Mouse (Mus musculus): ENCODE measurements around the gene Zer1. TPM values are rescaled to one million over a fixed set of nuclear protein-coding genes. Genes with fewer than 3 reads are reported as not detected.

Zer1 gene
- total RNA-seq, 2 experiments from 2014 or later: 6.9 to 9.4 TPM

DNA sequence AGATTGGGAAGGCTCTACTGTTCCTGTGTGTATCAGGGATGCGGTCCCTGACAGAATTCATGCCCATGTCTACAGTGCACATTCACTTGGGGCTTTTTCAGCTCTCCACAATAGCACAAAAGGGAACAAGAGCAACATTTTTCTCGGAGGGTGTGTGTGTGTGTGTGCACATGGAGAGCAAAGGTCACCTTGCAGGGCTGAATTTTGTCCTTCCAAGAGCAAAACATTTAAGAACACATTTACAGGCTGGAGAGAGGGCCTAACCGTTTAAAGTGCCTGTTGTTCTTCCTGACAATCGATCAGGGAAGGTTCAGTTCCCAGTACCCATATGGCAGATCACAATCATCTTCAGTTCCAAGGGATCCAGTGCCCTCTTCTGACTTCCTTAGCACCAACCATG is 5.8 kb upstream of the Zer1 start:
- no peak for ATAC-seq (replicated peaks; ENCODE audit: poor library complexity)

DNA sequence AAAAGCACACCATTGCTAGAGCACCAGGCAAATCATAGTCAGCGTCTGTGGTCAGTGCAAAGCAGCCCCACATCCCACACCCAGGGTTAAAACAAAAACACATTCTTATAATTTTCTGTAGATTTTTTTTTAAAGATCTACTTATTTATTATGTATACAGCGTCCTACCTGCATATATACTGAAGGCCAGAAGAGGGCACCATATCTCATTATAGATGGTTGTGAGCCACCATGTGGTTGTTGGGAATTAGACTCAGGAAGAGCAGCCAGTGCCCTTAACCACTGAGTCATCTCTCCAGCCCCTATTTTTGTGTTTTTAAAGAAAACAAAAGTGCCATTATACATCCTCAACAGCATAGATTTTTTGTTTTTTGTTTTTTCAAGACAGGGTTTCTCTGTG is 4.4 kb upstream of the Zer1 start:
- ATAC-seq (replicated peaks; ENCODE audit: poor library complexity): 0 out of 2 replicates have a peak, but pooled peaks have one; percentile 19

DNA sequence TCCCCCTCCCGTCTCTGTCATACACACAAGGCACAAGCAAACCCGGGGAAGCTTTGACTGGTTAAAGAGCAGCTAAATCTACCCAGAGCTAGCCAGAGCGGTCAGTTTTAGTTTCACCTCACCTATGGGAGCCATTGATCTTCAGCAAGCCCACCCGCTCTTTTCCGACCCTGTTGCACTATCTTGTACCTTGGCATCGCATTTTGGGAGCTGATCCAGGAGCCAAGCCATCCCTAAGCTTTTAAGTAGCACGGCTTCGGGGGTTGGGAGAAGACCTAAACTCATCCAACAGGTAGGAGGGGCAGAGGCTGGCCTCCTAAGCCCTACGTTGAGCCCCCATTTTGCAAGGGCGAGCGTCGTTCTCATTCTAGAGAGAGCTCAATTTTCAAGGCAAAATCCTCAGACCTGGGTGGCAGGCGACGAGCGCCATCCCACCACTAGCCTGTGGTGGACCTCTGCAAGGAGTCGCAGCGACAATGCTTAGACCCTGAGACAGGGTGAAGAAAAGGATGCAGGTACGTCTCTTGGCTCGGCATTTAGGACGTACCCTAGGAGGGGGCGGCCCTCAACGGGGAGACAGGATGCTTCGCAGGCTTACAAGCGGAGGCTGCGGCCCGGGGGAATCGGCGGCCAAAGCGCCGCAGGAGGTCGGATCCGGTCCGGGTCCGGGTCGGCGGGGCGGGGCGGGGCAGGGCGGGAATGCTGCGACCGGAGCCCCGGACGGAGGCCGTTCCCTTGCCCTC is 485 bp downstream of the Zer1 start:
- ATAC-seq (replicated peaks; ENCODE audit: poor library complexity): no peak

DNA sequence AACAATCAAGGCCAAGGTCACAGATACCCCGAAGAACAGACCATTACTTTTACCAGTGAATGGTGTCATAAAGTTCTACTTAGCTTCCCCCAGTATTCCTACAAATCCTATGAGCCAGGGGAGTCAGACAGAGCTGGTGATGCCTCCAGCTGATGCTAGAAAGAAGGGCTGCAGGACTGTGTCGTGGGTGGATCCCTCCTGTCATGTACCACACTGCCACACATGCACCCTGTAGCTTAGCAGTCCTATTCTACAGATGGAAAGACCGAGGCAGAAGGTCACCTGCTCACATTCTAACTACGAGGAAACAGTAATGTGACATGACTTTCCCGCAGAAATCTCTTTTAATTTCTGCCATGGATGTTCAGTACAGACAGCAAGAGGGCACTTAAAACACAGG is 1.6 kb downstream of the Zer1 start:
- ATAC-seq (replicated peaks; ENCODE audit: poor library complexity): no peak

DNA sequence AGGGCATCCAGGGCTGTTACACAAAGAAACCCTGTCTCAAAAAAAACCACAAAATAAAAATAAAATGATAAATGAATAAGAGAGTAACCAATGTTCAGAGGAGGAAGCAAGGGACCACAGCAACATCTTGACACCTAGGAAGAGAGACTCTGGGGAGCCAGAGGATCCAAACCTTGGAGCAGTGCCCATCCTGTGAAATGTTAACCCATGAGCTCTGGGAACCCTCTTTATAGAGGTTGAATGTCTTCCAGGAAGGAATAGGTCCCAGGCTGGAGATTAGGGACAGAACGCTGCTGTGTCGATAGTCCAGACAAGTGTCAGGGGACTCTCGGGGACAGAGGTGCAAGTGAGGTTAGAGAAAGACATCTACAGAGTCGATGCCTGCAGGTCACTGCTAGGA is 4.1 kb downstream of the Zer1 start:
- ATAC-seq (replicated peaks; ENCODE audit: poor library complexity): no peak

DNA sequence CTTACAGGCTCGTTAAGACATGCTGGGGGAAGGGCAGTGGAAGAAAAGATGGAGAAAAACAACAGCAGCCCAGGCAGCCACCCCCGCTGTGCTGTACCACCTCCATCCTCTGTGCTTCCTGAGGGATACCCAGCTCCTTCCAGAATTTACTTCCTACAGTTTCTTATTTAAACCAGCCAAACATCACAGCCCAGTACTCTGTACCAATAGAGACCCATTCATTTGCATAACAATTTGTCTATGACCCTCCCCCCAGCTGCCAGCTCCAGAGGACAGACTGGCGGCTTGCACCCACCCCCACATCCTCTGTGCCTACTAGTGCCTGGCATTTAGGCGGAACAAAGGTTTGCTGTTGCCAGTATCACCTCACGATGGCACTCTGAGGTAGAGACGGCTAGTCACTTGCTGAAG is 4.7 kb downstream of the Zer1 start:
- no peak for ATAC-seq (replicated peaks; ENCODE audit: poor library complexity)

DNA sequence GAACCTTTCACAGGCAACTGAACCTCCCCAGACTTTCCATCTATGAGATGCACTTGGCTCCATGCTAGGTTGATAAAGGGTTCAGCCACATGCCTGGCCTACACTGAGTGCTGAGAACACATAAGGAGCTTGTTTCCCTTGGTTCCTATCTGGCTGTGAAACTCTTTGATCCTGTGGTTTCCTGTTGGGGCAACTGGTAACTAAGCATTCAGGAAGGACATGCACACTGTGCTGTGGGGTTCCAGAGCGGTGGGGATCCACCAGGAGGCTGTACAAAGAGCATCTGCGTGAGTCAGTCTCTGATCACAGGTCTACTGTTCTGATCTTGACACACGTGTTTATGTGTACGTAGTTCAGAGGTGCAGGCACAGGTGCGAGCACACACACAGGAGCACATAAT is 11.8 kb downstream of the Zer1 start:
- ATAC-seq (replicated peaks; ENCODE audit: poor library complexity): peak; percentile 56

DNA sequence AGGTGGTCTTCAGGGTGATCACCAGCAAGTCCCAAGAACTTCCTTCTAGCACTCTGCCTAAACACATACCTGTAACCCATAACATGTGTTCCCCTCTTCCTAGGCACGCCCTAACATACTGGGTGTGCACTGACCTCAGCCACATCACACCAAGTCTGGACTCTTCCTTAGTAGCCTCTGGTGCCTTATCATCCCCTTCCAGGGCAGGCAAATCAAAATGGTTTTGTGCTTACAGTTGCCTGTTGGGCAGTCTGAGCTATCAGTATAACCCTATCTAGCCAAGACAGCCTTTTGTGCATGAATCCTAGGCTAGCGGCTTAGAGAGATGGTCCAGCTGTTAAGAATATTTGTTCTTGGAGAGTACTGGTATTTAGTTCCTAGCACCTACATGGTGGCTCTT is 12.9 kb downstream of the Zer1 start:
- ATAC-seq (replicated peaks; ENCODE audit: poor library complexity): peak; percentile 76

DNA sequence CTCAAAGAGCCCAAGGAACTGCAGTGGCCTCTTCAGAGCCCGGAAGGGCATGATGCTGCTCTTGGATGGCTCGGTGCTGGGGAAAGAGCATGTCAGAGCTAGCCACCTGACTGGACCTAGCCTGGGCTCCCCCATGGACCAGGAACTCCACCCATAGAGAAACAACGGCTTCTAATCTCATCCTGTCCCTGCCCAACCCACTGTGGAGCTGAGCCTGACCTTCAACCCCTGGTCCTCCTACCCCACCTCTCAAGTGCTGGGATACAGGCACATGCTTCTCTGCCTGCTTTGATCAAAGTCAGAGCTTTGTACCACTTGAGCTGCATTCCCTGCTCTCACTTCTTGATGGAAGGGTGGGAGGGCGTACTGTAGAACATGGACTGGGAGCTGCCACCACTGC is 16.1 kb downstream of the Zer1 start:
- no peak for ATAC-seq (replicated peaks; ENCODE audit: poor library complexity)

DNA sequence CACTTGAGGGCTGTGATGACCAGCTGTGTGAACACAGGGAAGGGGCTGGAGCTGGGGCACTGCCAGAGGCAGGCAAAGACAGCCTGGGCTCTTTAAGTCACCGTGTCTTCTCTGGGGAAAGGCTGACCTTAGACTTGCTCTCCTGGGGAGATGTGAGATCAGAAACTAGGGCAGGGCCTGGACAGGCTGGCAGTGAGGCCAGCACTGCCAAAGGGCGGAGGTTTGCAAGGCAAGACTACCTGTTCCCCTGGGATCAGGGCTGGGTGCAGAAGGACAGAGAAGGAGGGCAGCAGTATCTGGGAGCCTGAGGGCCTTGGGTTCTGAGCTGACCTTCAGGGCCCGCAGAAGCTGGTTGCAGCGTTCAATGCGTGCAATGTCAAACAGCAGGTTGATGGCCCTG is 16.7 kb downstream of the Zer1 start:
- ATAC-seq (replicated peaks; ENCODE audit: poor library complexity): no peak

DNA sequence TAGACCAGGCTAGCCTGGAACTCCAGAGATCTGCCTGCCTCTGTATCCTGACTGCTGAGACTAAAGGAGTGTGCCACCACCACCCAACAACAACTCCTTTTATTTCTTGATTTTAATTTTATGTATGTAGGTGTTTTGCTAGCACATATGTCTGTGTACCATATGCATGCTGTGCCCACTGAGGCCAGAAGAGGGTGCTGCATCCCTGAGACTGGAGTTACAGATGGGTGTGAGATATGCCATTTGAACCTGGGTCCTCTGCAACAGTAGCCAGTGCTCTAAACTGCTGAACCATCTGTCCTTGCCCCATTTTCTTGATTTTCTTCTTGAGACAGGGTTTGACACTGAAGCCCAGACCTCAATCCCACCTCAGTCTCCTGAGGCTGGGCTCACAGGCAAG is 18.0 kb downstream of the Zer1 start:
- peak; percentile 93 for ATAC-seq (replicated peaks; ENCODE audit: poor library complexity)

DNA sequence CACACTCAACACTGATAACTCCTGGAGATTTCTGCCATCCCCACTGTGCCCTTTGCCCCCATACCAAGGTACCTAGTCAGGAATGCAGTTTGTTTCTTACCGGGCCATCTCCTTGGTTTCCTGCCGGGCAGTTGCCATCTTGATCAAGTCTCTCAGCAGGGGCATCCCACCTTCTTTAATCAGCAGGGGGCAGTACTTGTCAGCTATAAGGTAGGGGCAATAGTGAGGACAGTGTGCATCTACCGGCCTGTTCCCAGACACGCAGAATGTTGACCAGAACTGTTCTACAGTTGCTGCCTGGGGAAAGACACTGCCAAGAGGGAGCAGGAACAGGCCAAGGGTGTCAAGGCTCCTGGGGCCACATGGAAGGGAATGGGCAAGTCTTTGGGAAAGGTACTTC is 24.2 kb downstream of the Zer1 start:
- no peak; the same call in 1 of the 2 replicates for ATAC-seq (replicated peaks; ENCODE audit: poor library complexity)

DNA sequence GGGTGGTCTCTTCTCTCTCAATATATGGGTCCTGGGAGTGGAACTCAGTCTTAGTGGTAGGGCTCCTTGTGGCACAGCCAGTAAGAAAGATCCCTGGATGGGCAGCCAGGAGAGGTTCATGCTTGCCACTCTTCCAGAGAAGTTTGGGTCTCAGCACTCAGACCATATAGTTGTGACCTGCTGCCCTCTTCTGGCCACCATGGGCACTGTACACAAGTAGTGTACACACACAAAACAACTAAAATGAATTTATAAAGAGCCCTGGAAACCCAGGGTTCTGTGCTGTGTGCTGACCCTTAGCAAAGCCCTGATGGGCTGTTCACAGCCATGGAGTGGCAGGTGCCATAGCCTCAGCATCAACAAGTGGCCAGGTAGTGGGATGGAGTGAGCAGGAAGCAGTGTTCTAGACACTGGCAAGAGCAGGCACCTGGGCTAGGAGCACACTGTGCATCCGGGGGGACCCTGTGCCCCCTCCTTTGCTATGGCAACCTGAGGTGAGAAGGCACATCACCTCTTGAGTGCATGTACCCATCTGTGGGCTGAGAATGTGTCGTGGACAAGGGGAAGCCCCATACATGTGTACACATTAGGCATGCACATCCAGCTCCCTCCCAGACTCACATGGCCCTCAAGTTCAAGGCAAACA is 28.4 kb downstream of the Zer1 start:
- ATAC-seq (replicated peaks; ENCODE audit: poor library complexity): peak; percentile 38

DNA sequence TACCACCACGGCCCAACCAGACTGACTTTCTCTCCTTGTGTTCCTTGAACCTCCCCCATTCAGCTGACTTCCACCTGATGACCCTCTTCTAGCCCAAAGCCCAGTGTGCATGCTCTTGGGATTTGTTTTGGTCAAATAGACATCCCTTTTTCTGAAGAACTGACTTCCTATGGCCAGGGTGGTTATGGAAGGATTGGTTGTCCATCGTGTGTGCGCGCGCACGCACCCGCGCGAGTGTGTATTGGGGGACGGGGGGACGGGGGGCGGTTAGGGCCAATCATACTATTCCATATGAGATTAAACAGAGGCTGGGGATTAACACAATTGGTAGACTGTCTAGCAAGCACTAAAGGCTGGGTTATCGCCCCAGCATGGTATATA is 30.2 kb downstream of the Zer1 start:
- no peak for ATAC-seq (replicated peaks; ENCODE audit: poor library complexity)

DNA sequence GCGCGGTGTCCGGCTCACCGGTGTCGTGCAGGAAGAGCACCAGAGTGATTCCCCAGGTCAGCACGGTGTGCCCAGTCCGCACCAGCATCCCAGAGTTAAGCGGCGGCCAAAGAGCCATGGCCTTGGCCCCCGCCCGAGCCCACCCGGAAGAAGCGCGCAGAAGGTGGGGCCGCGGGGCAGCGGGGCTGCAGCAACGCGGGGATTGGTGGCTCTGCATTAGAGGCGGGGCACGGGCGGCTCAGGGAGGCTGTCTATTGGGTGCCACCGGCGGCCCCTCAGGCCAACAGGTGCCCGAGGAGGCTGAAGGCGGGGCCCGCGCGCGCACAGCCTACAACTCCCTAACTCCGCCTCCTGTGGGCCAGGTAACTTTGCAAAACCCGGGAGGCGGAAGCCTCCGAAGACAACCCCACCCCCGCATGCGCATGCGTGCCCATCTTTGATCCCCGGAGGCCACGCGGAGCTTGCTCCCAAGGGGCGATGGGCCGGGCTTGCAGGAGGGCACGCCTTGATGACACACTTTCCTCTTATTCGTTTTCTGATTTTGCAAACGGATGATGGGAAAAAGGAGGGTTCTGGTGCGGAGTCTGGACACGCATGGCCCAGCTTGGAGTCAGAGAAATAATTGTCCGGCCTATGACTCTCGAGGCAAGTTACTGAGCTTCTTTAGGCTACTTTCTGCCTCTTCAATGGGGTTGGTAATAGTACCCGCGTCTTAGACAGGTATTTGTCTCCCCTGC is 30.7 kb downstream of the Zer1 start, which contains the start of gene Zdhhc12:
Zdhhc12 (minus strand) TSS at position 178 of the 737 bp plus-strand sequence.
- peak; percentile 94 for ATAC-seq (replicated peaks; ENCODE audit: poor library complexity)

DNA sequence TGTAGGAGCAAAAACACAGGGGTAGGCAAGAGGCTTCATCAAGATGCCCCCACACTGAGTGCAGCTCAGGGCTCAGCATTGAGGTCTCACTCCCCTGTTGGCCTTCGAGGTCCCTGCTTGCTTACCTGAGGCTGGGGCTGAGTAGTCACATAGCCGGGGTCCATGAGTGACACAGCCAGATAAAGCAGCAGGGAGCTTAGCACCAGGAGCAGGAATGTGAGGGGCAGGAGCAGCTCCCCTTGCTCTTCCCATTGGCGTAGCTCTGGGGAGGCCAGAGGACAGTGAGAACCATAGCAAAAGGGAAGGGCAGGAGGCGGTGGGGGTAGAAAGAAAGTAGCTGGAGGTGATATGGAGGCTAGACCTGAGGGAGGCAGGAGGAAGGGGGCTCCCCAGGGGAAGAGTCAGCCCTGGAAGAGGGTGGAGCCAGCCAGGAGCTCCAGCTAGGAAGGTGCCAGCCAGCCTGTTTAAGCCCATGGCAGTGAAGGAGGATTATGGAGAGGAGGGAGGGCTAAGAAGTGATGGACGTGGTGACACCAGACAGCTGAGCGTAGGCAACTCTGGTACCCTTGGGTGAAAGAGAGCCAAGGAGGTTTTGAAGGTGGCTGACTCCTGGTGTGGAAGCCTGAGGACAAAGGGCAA is 32.0 kb downstream of the Zer1 start:
- ATAC-seq (replicated peaks; ENCODE audit: poor library complexity): no peak

DNA sequence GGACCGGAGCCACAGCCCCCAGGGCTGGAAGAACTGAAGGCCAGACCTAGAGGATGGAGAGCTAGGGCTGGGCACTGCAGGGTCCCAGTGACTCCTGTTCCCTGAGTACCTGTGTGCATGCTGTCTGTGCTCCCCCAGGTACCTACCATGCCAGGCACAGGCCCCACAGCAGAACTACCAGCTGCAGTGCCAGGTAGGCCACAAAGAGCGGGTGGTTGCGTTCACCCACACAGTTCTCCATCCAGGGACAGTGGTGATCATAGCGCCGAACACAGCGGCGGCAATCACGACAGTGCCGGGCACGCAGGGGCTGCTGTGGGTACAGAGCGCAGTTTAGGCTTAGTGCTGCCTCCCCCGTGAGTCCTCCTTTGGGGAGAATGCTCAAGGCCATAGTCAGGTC is 32.9 kb downstream of the Zer1 start:
- no peak for ATAC-seq (replicated peaks; ENCODE audit: poor library complexity)

DNA sequence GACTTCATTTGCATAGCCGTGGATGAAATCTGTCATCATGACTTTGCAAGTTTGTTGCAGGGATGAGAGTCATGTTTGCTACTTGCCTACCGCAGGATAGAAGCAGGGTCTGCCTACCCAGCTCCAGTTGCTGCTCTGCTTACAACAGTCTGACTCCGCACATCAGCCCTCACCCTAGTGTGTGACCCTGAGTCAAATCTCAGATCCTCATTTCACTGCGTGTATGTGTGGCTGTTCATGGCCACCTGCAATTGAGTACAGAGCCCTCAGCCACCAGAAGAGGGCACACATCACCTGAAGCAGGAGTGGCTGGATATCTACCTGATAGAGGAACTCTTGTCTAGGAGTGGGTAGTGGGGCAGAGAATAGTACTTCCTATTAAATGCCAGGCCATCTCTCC is 37.1 kb downstream of the Zer1 start:
- ATAC-seq (replicated peaks; ENCODE audit: poor library complexity): no peak

DNA sequence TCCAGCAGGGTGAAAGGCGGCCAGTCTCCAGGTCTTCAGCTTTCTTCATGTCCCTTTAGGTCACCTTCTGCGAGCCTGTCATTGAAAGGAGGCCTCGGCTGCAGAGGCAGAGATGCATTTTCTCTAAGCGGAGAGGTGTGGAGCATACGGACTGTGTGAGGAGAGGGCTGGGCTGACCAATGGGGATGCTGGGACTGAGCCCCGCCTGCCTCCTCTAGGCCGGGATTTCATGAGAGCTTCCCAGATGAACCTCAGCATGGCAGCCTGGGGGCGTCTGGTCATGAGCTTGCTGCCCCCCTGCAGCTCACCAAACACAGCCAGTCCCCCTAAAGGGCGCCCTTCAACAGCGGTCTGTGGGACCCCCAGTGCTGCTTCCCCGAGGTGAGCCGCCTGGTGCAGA is 39.8 kb downstream of the Zer1 start:
- ATAC-seq (replicated peaks; ENCODE audit: poor library complexity): no peak

DNA sequence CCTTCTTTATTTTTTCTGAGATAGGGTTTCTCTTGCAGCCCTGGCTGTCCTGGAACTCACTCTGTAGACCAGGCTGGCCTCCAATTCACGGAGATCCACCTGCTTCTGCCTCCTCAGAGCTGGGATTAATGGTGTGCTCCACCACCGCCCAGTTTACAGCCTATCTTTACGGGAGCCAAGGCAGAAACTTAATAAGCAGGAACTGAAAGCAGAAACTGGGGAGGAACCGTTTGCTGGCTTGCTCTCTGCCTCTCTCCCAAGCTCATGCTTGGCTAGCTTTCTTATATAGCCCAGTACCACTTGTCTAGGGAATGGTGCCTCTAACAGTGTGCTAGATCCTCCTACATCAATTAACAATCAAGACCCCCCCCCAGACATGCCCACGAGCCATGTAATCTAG is 40.3 kb downstream of the Zer1 start:
- 0 out of 2 replicates have a peak, but pooled peaks have one; percentile 17 for ATAC-seq (replicated peaks; ENCODE audit: poor library complexity)

DNA sequence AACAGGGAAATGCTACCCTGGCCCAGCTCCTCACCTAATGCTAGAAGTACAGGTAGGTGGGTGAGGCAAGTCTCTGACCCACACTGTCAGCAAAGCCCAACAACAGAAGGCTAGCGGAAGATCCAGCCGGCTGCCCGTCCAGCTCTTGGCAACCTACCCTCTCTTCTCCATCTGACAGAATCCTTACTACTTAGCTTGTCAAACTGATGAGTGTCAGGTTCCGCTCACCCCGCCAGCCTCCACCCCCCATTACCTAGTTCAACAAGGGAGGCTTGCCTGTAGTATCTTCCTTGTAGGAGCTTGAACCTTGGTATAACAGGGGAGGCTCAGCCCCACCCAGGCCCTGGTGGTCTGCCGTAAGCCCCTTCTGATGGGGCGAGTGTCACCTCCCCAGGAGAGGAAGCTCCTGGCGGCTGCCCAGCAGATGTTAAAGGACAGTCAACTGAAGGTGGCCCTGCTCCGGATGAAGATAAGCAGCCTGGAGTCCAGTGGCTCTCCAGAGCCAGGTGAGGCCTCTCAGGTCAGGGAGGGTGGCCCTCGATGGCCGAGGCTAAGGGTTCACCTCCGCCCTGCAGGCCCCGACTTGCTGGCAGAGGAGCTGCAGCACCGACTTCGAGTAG is 44.1 kb downstream of the Zer1 start:
- ATAC-seq (replicated peaks; ENCODE audit: poor library complexity): no peak

All from megakaryocyte progenitor cell, adult 5-6 weeks (primary cell).